Mouse (Mus musculus): ENCODE measurements at regions not wholly inside any gene's neighbourhood (a gene's known extent, or its start where the extent isn't known, plus 50 kb on each side); places are given as distances from the start of the nearest gene placed in this dataset.

DNA sequence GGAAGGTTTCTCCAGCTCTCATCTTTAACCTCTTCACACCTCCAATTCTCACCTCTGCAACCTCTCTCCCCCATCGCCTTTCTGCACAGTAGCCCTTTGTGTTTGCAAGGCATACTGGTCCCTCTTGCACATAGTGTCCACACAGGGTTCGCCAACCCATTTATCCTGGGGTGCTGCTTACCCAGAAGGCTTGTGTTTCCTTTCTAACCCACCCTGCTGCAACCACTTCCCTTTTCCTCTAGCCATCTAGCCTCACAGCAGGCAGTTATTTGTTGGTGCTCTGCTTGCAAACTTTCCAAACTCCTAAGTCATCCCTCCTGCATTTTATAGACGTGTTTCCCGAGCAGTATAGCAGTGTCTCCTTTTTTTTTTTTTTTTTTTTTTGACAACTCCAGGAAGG lies 74.7 kb upstream of the Syt6 start:
- WGBS = 44% methylated on average over 4 of the region's 4 CpGs
- DNase-seq (ENCODE audit: low spot score) (no peak), ATAC-seq (ENCODE audit: low read depth) (no peak)
- Histone ChIP-seq H3K4me3 (ENCODE audit: low read depth, low read length) (no peak overlapping the region), H3K9ac (ENCODE audit: low read depth, low read length) (no peak overlapping the region), H3K27me3 (replicated peaks; ENCODE audit: control insufficient read depth, insufficient read depth, low read length) (no peaks in the 10 kb centered on the region; the same call in 1 of the 2 replicates), H3K27ac (replicated peaks; ENCODE audit: low read depth, low read length) (no peak overlapping the region), H3K36me3 (ENCODE audit: control insufficient read depth, insufficient read depth, low read length) (no peaks in the 10 kb centered on the region), H3K4me1 (ENCODE audit: control insufficient read depth, insufficient read depth, low read length) (no peaks in the 10 kb centered on the region), H3K4me2 (ENCODE audit: low read depth, low read length) (no peak overlapping the region), H3K9me3 (ENCODE audit: control insufficient read depth, low read length) (no peaks in the 10 kb centered on the region)

DNA sequence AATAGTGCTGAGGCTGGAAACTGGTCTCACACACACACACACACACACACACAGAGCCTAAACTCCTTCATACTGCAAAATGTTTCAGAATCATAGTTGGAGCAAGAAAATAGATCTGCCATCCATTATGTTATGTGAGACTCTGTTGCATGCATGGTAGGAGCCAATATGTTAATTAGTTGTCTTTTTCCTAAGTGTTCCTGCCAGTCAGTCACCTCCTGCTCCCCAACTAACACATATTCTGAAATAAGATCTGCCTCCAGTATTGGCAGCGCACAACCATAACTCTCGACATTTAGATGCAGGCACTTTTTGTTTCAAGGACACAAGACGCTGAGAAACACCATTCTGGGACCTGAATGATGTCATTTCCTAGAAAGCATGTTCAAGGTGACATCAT lies 70.9 kb upstream of the Syt6 start:
- Histone ChIP-seq H3K9ac (ENCODE audit: low read depth, low read length) (no peak overlapping the region), H3K4me2 (ENCODE audit: low read depth, low read length) (no peak overlapping the region), H3K9me3 (ENCODE audit: control insufficient read depth, low read length) (no peaks in the 10 kb centered on the region), H3K36me3 (ENCODE audit: control insufficient read depth, insufficient read depth, low read length) (no peaks in the 10 kb centered on the region), H3K27ac (replicated peaks; ENCODE audit: low read depth, low read length) (no peak overlapping the region), H3K4me3 (ENCODE audit: low read depth, low read length) (no peak overlapping the region), H3K27me3 (replicated peaks; ENCODE audit: control insufficient read depth, insufficient read depth, low read length) (no peaks in the 10 kb centered on the region; the same call in 1 of the 2 replicates), H3K4me1 (ENCODE audit: control insufficient read depth, insufficient read depth, low read length) (no peaks in the 10 kb centered on the region)
- DNase-seq (ENCODE audit: low spot score) (no peak), ATAC-seq (ENCODE audit: low read depth) (no peak)
- 70% methylated on average over 3 of the region's 3 CpGs for WGBS

DNA sequence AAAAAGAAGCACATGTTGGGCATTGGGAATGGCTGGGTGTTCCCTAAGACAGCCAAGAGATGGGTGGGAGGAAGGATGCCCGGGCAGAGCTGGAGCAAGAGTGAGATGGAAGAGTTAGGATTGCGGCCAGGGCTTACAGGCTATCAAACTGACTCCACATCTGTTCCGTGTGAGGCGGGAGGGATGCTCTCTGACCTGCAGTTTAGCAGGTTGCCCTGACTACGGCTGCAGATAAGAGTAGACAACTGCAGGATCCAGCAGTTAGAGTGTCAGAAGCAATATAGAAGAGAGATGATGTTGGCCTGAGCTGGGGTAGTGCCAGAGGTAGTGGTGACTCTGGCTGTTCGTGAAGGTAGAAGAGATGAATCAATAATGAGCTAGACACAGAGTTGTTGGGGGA lies 61.6 kb upstream of the Syt6 start:
- H3K36me3 ChIP-seq (ENCODE audit: control insufficient read depth, insufficient read depth, low read length) = no peaks in the 10 kb centered on the region
- DNase-seq (ENCODE audit: low spot score) (no peak), ATAC-seq (ENCODE audit: low read depth) (no peak)
- no peak overlapping the region for H3K4me2 ChIP-seq (ENCODE audit: low read depth, low read length)
- 63% methylated on average over 6 of the region's 6 CpGs for WGBS
- no peak overlapping the region for H3K27ac ChIP-seq (replicated peaks; ENCODE audit: low read depth, low read length)
- no peaks in the 10 kb centered on the region for H3K4me1 ChIP-seq (ENCODE audit: control insufficient read depth, insufficient read depth, low read length)
- H3K4me3 ChIP-seq (ENCODE audit: low read depth, low read length) = no peak overlapping the region
- H3K9ac ChIP-seq (ENCODE audit: low read depth, low read length) = no peak overlapping the region
- no peaks in the 10 kb centered on the region for H3K9me3 ChIP-seq (ENCODE audit: control insufficient read depth, low read length)
- H3K27me3 ChIP-seq (replicated peaks; ENCODE audit: control insufficient read depth, insufficient read depth, low read length) = no peaks in the 10 kb centered on the region

DNA sequence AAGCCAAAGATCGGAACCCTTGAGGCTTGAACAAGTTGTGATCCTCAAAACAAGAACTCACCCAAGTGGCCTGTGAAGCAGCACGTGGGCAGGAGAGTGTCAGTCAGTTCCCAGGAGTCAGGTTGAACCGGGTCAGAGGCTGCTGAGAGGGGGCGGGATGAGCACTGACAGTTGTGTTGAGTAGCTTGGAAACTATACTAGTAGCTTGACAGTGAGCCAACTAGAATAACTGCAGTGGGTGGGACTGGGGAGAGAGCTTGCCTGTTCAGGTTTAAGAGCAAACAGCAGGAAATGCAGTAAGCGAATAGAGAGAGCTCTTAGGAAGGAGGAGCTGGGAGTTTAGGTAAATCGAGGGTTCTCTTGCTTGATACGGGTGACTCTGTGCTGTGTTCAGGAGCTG lies 61.0 kb upstream of the Syt6 start:
- ATAC-seq (ENCODE audit: low read depth) (no peak), DNase-seq (ENCODE audit: low spot score) (peak; percentile 47)
- Histone ChIP-seq H3K4me1 (ENCODE audit: control insufficient read depth, insufficient read depth, low read length) (no peaks in the 10 kb centered on the region), H3K27me3 (replicated peaks; ENCODE audit: control insufficient read depth, insufficient read depth, low read length) (no peaks in the 10 kb centered on the region), H3K4me2 (ENCODE audit: low read depth, low read length) (no peak overlapping the region), H3K9me3 (ENCODE audit: control insufficient read depth, low read length) (no peaks in the 10 kb centered on the region), H3K9ac (ENCODE audit: low read depth, low read length) (no peak overlapping the region), H3K36me3 (ENCODE audit: control insufficient read depth, insufficient read depth, low read length) (no peaks in the 10 kb centered on the region), H3K4me3 (ENCODE audit: low read depth, low read length) (no peak overlapping the region), H3K27ac (replicated peaks; ENCODE audit: low read depth, low read length) (no peak overlapping the region)
- 57% methylated on average over 7 of the region's 7 CpGs for WGBS

DNA sequence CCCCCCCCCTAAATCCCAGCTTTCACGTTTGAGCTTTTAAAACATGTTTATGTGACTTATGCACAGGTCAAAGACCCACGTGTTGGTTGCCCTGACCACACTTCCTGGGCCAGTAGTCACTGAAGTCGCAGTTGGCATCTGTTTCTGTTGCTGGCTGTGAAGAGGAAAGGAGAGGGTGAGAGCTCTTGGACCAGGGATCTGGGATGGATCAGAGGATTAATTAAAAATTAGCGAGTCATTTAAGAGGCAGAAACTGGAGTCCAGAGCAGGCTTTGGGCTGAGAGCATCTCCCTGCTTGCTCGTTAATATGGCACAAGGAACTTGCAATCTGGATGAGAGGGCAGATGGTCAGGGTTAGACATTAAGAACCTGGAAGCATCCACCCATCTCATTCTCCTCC lies 59.1 kb upstream of the Syt6 start:
- Histone ChIP-seq H3K27ac (replicated peaks; ENCODE audit: low read depth, low read length) (no peak overlapping the region), H3K4me1 (ENCODE audit: control insufficient read depth, insufficient read depth, low read length) (no peaks in the 10 kb centered on the region), H3K9ac (ENCODE audit: low read depth, low read length) (no peak overlapping the region), H3K36me3 (ENCODE audit: control insufficient read depth, insufficient read depth, low read length) (no peaks in the 10 kb centered on the region), H3K4me3 (ENCODE audit: low read depth, low read length) (no peak overlapping the region), H3K4me2 (ENCODE audit: low read depth, low read length) (no peak overlapping the region), H3K9me3 (ENCODE audit: control insufficient read depth, low read length) (no peaks in the 10 kb centered on the region), H3K27me3 (replicated peaks; ENCODE audit: control insufficient read depth, insufficient read depth, low read length) (no peaks in the 10 kb centered on the region)
- DNase-seq (ENCODE audit: low spot score) (no peak), ATAC-seq (ENCODE audit: low read depth) (no peak)
- WGBS = 43% methylated on average over 5 of the region's 5 CpGs

DNA sequence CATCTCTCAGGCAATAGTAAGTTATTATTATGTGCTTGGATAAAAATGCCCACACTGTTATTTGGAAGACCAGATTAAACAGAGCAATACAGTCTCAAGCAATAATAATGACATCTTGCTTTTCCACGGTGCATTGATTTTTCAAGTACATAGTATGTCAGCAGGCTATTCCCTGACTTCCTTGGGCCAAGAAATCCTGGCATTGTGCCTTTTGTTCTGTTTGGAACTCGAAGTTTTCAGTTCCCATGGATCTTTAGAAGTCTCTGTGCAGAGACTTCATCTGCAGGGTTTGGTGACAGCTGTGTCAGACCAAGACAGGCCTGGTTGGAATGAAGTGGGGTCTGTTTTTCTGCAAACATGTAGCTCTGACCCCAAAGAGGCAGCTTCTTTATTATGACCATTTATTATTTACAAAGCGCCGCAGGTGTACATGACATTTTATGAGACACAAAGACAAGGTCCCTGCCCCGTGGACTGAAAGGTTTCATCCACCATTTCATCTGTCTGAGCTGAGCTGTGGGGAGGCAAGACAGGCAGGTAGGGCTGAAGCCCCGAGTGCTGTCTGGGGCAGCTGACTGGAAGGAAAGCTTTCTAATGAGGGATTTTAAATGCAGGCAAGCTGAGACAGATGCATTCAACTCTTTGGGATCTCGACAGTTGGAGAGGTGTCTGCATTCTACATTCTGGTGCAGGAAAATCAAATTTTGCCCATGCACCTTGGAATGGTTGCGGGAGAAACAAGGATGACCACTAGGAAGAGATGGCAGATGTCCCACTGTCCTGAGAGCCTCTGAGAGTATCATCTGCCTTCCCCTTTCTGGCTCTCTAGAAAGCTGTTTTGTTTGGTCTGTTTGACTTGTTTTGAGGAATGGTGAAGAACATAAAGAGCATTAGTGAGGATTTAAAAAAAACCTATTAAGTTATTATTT lies 57.4 kb upstream of the Syt6 start:
- Histone ChIP-seq H3K27ac (replicated peaks; ENCODE audit: low read depth, low read length) (no peak overlapping the region), H3K4me1 (ENCODE audit: control insufficient read depth, insufficient read depth, low read length) (no peaks in the 10 kb centered on the region), H3K27me3 (replicated peaks; ENCODE audit: control insufficient read depth, insufficient read depth, low read length) (no peaks in the 10 kb centered on the region), H3K36me3 (ENCODE audit: control insufficient read depth, insufficient read depth, low read length) (no peaks in the 10 kb centered on the region), H3K9ac (ENCODE audit: low read depth, low read length) (no peak overlapping the region), H3K4me3 (ENCODE audit: low read depth, low read length) (no peak overlapping the region), H3K4me2 (ENCODE audit: low read depth, low read length) (no peak overlapping the region), H3K9me3 (ENCODE audit: control insufficient read depth, low read length) (no peaks in the 10 kb centered on the region)
- no peak for ATAC-seq (ENCODE audit: low read depth)
- DNase-seq (ENCODE audit: low spot score) = peak; percentile 31
- 60% methylated on average over 8 of the region's 8 CpGs for WGBS

DNA sequence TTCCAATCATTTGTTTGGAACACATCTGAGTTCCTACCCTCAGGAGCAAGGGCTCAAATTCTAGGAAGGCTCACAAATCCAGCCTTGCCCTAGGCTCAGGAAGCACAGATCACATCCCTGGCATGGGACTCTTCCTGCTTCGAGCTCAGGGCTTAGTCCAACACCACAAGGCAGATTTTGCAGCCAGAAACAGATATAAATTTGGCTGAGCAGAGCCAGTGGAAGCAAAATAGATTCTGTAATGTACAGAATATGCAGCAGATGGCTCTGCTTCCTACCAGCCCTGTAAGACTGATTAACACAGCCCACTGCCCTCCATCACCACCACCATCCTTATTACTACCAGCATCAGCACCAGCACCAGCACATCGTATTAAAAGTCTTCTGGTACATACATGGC lies 56.4 kb upstream of the Syt6 start:
- Histone ChIP-seq H3K9me3 (ENCODE audit: control insufficient read depth, low read length) (no peaks in the 10 kb centered on the region), H3K27me3 (replicated peaks; ENCODE audit: control insufficient read depth, insufficient read depth, low read length) (no peaks in the 10 kb centered on the region), H3K4me3 (ENCODE audit: low read depth, low read length) (no peak overlapping the region), H3K4me2 (ENCODE audit: low read depth, low read length) (no peak overlapping the region), H3K9ac (ENCODE audit: low read depth, low read length) (no peak overlapping the region), H3K36me3 (ENCODE audit: control insufficient read depth, insufficient read depth, low read length) (no peaks in the 10 kb centered on the region), H3K4me1 (ENCODE audit: control insufficient read depth, insufficient read depth, low read length) (no peaks in the 10 kb centered on the region), H3K27ac (replicated peaks; ENCODE audit: low read depth, low read length) (no peak overlapping the region)
- ATAC-seq (ENCODE audit: low read depth) (no peak), DNase-seq (ENCODE audit: low spot score) (peak; percentile 43)
- WGBS = 64% methylated on average over 2 of the region's 2 CpGs
